Mouse (Mus musculus) stomach, postnatal 0 days (tissue): ENCODE results near the gene Rtf2. TPM values are rescaled to one million over a fixed set of nuclear protein-coding genes. Genes with fewer than 3 reads are reported as not detected.

Experiments
- ATAC-seq: fragments of 200-750 bp; cut with Nextera tagmentation; 2 replicates; pipeline ENCODE4 v1.8.0; 2017; ENCODE audit not compliant: low FRiP score, low TSS enrichment
- DNase-seq: peaks from one replicate; pipeline ENCODE4 v3.0.0-alpha.2; 2016; ENCODE audit warnings: low spot score
- H3K27ac ChIP-seq: fragments of 300-500 bp; sonication (generic); replicated peaks from 2 replicates; pipeline ENCODE4 v1.5.1; 2014; ENCODE audit warnings: mild to moderate bottlenecking, control low read depth
- H3K27me3 ChIP-seq: fragments of 300-500 bp; sonication (generic); 2 replicates; pipeline ENCODE4 v1.6.1; 2014; ENCODE audit warnings: low read length; ENCODE audit not compliant: control insufficient read depth, insufficient read depth
- H3K36me3 ChIP-seq: fragments of 300-500 bp; sonication (generic); 2 replicates; pipeline ENCODE4 v1.6.1; 2014; ENCODE audit warnings: low read length, mixed read lengths; ENCODE audit not compliant: control insufficient read depth, insufficient read depth
- H3K4me1 ChIP-seq: fragments of 300-500 bp; sonication (generic); replicated peaks from 2 replicates; pipeline ENCODE4 v1.6.1; 2014; ENCODE audit warnings: antibody characterized with exemption; ENCODE audit not compliant: control insufficient read depth, insufficient read depth
- H3K4me2 ChIP-seq: fragments of 300-500 bp; sonication (generic); replicated peaks from 2 replicates; pipeline ENCODE4 v1.6.1; 2014; ENCODE audit warnings: low read depth, mild to moderate bottlenecking, control low read depth, moderate library complexity
- H3K4me3 ChIP-seq: fragments of 300-500 bp; sonication (generic); 2 replicates; pipeline ENCODE4 v1.5.1; 2014; ENCODE audit warnings: low read depth, low read length, control low read depth
- H3K9ac ChIP-seq: fragments of 300-500 bp; sonication (generic); 2 replicates; pipeline ENCODE4 v1.6.1; 2014; ENCODE audit warnings: mild to moderate bottlenecking, low read length, control low read depth, mixed read lengths
- H3K9me3 ChIP-seq: fragments of 300-500 bp; sonication (generic); 2 replicates; pipeline ENCODE4 v1.6.1; 2016; ENCODE audit warnings: low read length; ENCODE audit not compliant: control insufficient read depth
- CTCF ChIP-seq: IDR thresholded peaks from 2 replicates; pipeline ENCODE4 v1.5.1; 2016; ENCODE audit warnings: antibody characterized with exemption, low read depth, mild to moderate bottlenecking, moderate library complexity
- EP300 ChIP-seq: optimal IDR thresholded peaks from 2 replicates; pipeline ENCODE3; 2016; ENCODE audit warnings: antibody characterized with exemption
- WGBS: fragments of 180-500 bp; shearing (Covaris S2); extraction: QIAGEN DNeasy Blood & Tissue Kit; methylation state at CpG from one replicate; pipeline ENCODE4 v1.1.7; 2014; 5-methylcytosine and 5-hydroxymethylcytosine counted together
- polyA plus RNA-seq: library from polyadenylated mRNA; unstranded; fragments of >200 nt; fragmentation: Nextera tagmentation; extraction: Ambion mirVana; gene quantifications from 2 replicates; pipeline ENCODE4 v1.2.1, GENCODE M21; 2015

The Rtf2 gene
- 79.7 and 81.1 TPM in 2 replicates for polyA plus RNA-seq

GRCm38 (mm10) chr2:172439843-172440639, at the start of gene Rtf2:
Gene Rtf2, plus strand, starts transcription at chr2:172440556.
- peak within 1 kb of the TSS; percentile 87 for H3K4me3 ChIP-seq
- TF ChIP-seq CTCF (peak; percentile 29; the same call in 1 of the 2 replicates), EP300 (no peak)
- H3K4me1 ChIP-seq: no peaks in the 10 kb centered on the region
- peak within 1 kb of the TSS; percentile 78 for H3K4me2 ChIP-seq
- H3K9me3 ChIP-seq: no peaks in the 10 kb centered on the region
- ATAC-seq: peak; percentile 97
- no peaks in the 10 kb centered on the region for H3K27me3 ChIP-seq
- H3K36me3 ChIP-seq: no peaks in the 10 kb centered on the region
- peak within 1 kb of the TSS; percentile 78 for H3K27ac ChIP-seq
- peak within 1 kb of the TSS; percentile 80 for H3K9ac ChIP-seq
- peak; percentile 99 for DNase-seq
- WGBS: 2% methylated on average over 35 of the region's 35 CpGs

GRCm38 (mm10) chr2:172392041-172392521, 48.3 kb upstream of the Rtf2 start:
- DNase-seq: no peak
- 44% methylated on average over 10 of the region's 10 CpGs for WGBS
- Histone ChIP-seq H3K4me2 (no peak overlapping the region), H3K9ac (no peak overlapping the region), H3K27ac (peak overlapping the region; percentile 49; the same call in 1 of the 2 replicates), H3K9me3 (no peaks in the 10 kb centered on the region), H3K4me3 (no peak overlapping the region), H3K27me3 (no peaks in the 10 kb centered on the region), H3K4me1 (no peaks in the 10 kb centered on the region), H3K36me3 (no peaks in the 10 kb centered on the region)
- TF ChIP-seq CTCF (no peak), EP300 (no peak)
- peak; percentile 51; the same call in 1 of the 2 replicates for ATAC-seq

- Histone ChIP-seq H3K27ac (0 out of 2 replicates have a peak within 1 kb of the TSS, but pooled peaks have one; percentile 30), H3K9ac (0 out of 2 replicates have a peak within 1 kb of the TSS, but pooled peaks have one; percentile 4), H3K36me3 (no peaks in the 10 kb centered on the region), H3K4me3 (no peak within 1 kb of the TSS), H3K4me1 (no peaks in the 10 kb centered on the region), H3K9me3 (no peaks in the 10 kb centered on the region), H3K27me3 (no peaks in the 10 kb centered on the region), H3K4me2 (no peak within 1 kb of the TSS)
- whole genome bisulfite sequencing: 22% methylated on average over 13 of the region's 13 CpGs
- no peak for TF ChIP-seq EP300
- no peak for TF ChIP-seq CTCF
- ATAC-seq: no peak
- DNase-seq: no peak
Observed at GRCm38 (mm10) chr2:172393391-172394051, 46.8 kb upstream of the Rtf2 start, which contains the start of gene Cass4. Gene Cass4, plus strand, starts transcription at chr2:172393794.

- ATAC-seq: no peak
- no peak for DNase-seq
- 65% methylated on average over 2 of the region's 2 CpGs for WGBS
- Histone ChIP-seq H3K4me2 (no peak overlapping the region), H3K27me3 (no peaks in the 10 kb centered on the region), H3K9ac (no peak overlapping the region), H3K36me3 (no peaks in the 10 kb centered on the region), H3K4me1 (no peaks in the 10 kb centered on the region), H3K27ac (no peak overlapping the region), H3K4me3 (no peak overlapping the region), H3K9me3 (no peaks in the 10 kb centered on the region)
- TF ChIP-seq EP300 (no peak), CTCF (no peak)
Observed at GRCm38 (mm10) chr2:172394052-172394392, 46.3 kb upstream of the Rtf2 start.

GRCm38 (mm10) chr2:172394671-172395070, 45.7 kb upstream of the Rtf2 start:
- H3K9ac ChIP-seq: no peak overlapping the region
- no peaks in the 10 kb centered on the region for H3K9me3 ChIP-seq
- H3K4me2 ChIP-seq: no peak overlapping the region
- no peaks in the 10 kb centered on the region for H3K36me3 ChIP-seq
- DNase-seq: no peak
- no peaks in the 10 kb centered on the region for H3K27me3 ChIP-seq
- 69% methylated on average over 4 of the region's 4 CpGs for WGBS
- TF ChIP-seq CTCF (no peak), EP300 (no peak)
- no peak for ATAC-seq
- H3K4me1 ChIP-seq: no peaks in the 10 kb centered on the region
- H3K27ac ChIP-seq: no peak overlapping the region
- no peak overlapping the region for H3K4me3 ChIP-seq

GRCm38 (mm10) chr2:172395961-172396360, 44.4 kb upstream of the Rtf2 start:
- no peak for TF ChIP-seq CTCF
- TF ChIP-seq EP300: no peak
- no peaks in the 10 kb centered on the region for H3K9me3 ChIP-seq
- H3K36me3 ChIP-seq: no peaks in the 10 kb centered on the region
- no peak overlapping the region for H3K4me3 ChIP-seq
- no peak overlapping the region for H3K4me2 ChIP-seq
- DNase-seq (no peak), ATAC-seq (no peak)
- H3K9ac ChIP-seq: no peak overlapping the region
- H3K27me3 ChIP-seq: no peaks in the 10 kb centered on the region
- 51% methylated on average over 8 of the region's 9 CpGs for WGBS
- H3K27ac ChIP-seq: no peak overlapping the region
- H3K4me1 ChIP-seq: no peaks in the 10 kb centered on the region
